Mouse (Mus musculus) myocyte (in vitro differentiated cells): Measurements from ENCODE around the gene Sec16b.

ENCODE experiments used
- E2F4 ChIP-seq: IDR thresholded peaks from one replicate; pipeline ENCODE4 v1.6.1; 2011; ENCODE audit warnings: mild to moderate bottlenecking, control low read depth, moderate library complexity; ENCODE audit not compliant: insufficient read depth
- MYOD1 ChIP-seq, 3 experiments: IDR thresholded peaks; one replicate each; pipeline ENCODE4 v1.6.1; 2011; ENCODE audit warnings: control low read depth in 2 of 3, low read depth in 2 of 3, mild to moderate bottlenecking in 2 of 3, moderate library complexity in 1 of 3; ENCODE audit not compliant: insufficient read length in 2 of 3, control insufficient read depth in 1 of 3
- POLR2A ChIP-seq: IDR thresholded peaks from one replicate; pipeline ENCODE4 v1.6.1; 2011; ENCODE audit warnings: low read depth, mild to moderate bottlenecking, control low read depth, moderate library complexity; ENCODE audit not compliant: insufficient read length
- TCF12 ChIP-seq: IDR thresholded peaks from one replicate; pipeline ENCODE4 v1.6.1; 2011; ENCODE audit warnings: mild to moderate bottlenecking, control low read depth; ENCODE audit not compliant: poor library complexity, insufficient read depth, severe bottlenecking
- USF1 ChIP-seq: IDR thresholded peaks from one replicate; pipeline ENCODE4 v1.6.1; 2011; ENCODE audit warnings: low read depth, mild to moderate bottlenecking, control low read depth, moderate library complexity

GRCm38 (mm10) chr1:157525692-157526354 lies 19.3 kb downstream of the Sec16b start:
- no peak for TF ChIP-seq POLR2A
- no peak for TF ChIP-seq USF1
- no peak for TF ChIP-seq TCF12
- no peak for TF ChIP-seq MYOD1 (IDR thresholded peaks at IDR 0.05; ENCODE audit: control insufficient read depth in 1 of 3, insufficient read length in 2 of 3, low read depth in 2 of 3)
- TF ChIP-seq E2F4 = no peak
